Mouse (Mus musculus): ENCODE results near the gene Gm3755. TPM values are rescaled to one million over a fixed set of nuclear protein-coding genes. Genes with fewer than 3 reads are reported as not detected.
"Not testable (repeated sequence)": the region's sequence is repeated elsewhere in the genome, so short reads cannot be mapped to it uniquely, and the experiment has no call there.

The Gm3755 gene
- total RNA-seq (2021): not detected
- long read RNA-seq, experiment 1: 0 reads
- long read RNA-seq, experiment 2: 0 reads

DNA sequence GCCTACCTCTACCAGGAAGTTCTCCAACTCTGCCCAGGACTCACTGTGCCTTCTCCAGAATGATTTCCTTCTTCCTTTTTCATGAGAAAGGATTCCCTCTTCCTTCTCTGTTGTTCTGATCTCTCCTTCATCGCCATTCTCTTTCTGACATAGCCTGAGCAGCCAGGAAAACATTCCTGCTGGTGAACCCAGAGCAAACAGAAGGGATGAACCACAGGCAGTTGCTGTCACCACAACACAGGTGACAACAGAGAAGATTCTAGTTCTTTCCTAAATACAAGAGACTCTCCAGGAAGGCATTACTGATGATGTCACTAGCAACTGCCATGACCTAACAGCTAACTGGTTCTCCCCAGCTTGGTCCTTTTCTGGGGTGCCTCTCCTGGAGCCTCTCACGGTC lies at the start of gene Gm3755:
Gene Gm3755, minus strand, starts transcription at position 101 of the 400 bp plus-strand sequence.
- intact Hi-C loops (cut with DNase I); DNase-seq: not testable (repeated sequence)

DNA sequence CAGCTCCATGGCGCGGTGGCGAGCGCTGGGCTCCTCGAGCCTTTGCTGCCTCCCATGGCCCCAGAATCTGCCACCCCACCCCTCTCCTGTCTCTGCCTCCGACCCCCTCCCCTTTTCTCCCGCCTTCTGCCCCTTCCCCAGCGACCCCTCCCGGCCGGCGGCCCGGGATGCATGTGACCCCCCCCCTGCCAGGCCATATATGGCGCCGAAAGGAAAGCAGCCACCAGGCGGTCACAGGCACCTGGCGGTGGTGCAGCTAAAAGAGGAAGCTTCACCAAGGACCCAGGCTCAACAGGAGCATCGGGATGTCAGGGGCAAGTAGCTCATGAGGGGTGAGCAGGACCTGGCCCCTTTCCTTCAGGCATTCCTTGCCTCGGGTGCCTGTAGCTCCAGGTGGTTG lies 38.0 kb upstream of the Gm3755 start:
- DNase-seq; intact Hi-C loops (cut with DNase I): not testable (repeated sequence)

GRCm38 (mm10) chr14:7483662-7484061 lies 32.9 kb upstream of the Gm3755 start, which contains the start of gene Gm3752:
Gene Gm3752, minus strand, starts transcription at chr14:7483762.
- intact Hi-C loops (cut with DNase I); DNase-seq: not testable (repeated sequence)

DNA sequence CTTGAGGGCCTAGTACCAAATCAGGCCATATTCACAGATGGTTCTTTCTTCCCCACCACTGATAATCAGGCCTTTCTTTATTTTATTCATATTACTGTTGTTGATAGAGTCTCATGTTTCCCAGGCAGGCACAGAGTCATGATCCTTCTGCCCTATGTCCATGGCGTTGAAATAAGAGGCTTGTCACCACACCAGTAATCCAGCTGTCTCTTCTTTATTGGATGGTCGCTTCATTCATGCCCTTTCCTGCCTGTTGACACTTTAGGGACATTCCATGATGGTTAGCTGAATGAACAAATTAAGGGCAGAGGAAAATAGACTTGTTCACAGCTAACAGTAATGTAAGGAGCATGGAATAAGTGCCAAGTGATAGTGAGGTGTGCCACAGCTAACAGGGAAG lies 28.2 kb downstream of the Gm3755 start:
- intact Hi-C loops (cut with DNase I); DNase-seq: not testable (repeated sequence)

Other genes with a start within 250 kb of the Gm3755 start
- gene Gm3727, start 186.2 kb downstream of the Gm3755 start, total RNA-seq (2021): not detected
- not detected for gene Gm3739, start 135.9 kb downstream of the Gm3755 start, total RNA-seq (2021)
- not detected for gene Gm5797, start 118.5 kb downstream of the Gm3755 start, total RNA-seq (2021)
- gene Gm8374, start 85.8 kb downstream of the Gm3755 start, total RNA-seq (2021): not detected
- gene Gm3752, start 32.8 kb upstream of the Gm3755 start, total RNA-seq (2021): not detected
- under 1 TPM; 0.30 to 0.61 TPM for gene Gm3558, start 117.6 kb upstream of the Gm3755 start, total RNA-seq (2021)
- gene Gm10338, start 144.7 kb upstream of the Gm3755 start, total RNA-seq (2021): not detected
- not detected for gene Gm10128, start 193.1 kb upstream of the Gm3755 start, total RNA-seq (2021)